Mouse (Mus musculus) midbrain, embryonic 11.5 days (tissue): Measurements from ENCODE around the gene Hist1h4m. TPM values are rescaled to one million over a fixed set of nuclear protein-coding genes. Genes with fewer than 3 reads are reported as not detected.
"Not testable (repeated sequence)": the region's sequence is repeated elsewhere in the genome, so short reads cannot be mapped to it uniquely, and the experiment has no call there.

Source experiments
- ATAC-seq: fragments of 200-750 bp; cut with Nextera tagmentation; 2 replicates; pipeline ENCODE4 v1.8.0; 2017; ENCODE audit warnings: moderate TSS enrichment, moderate library complexity; ENCODE audit not compliant: low FRiP score
- DNase-seq: peaks from one replicate; pipeline ENCODE4 v3.0.0; 2015; ENCODE audit warnings: low spot score; ENCODE audit errors: missing footprints
- H3K27ac ChIP-seq: fragments of 300-500 bp; sonication (generic); 2 replicates; pipeline ENCODE4 v1.5.1; 2014; ENCODE audit warnings: low read depth, low read length
- H3K27me3 ChIP-seq: fragments of 300-500 bp; sonication (generic); 2 replicates; pipeline ENCODE4 v1.6.1; 2014; ENCODE audit warnings: mild to moderate bottlenecking, low read length, moderate library complexity, mixed read lengths; ENCODE audit not compliant: control insufficient read depth, insufficient read depth
- H3K36me3 ChIP-seq: fragments of 300-500 bp; sonication (generic); 2 replicates; pipeline ENCODE4 v1.6.1; 2014; ENCODE audit warnings: mild to moderate bottlenecking, low read length, moderate library complexity, mixed read lengths; ENCODE audit not compliant: control insufficient read depth, insufficient read depth
- H3K4me1 ChIP-seq: fragments of 300-500 bp; sonication (generic); 2 replicates; pipeline ENCODE4 v1.6.1; 2014; ENCODE audit warnings: low read length; ENCODE audit not compliant: control insufficient read depth, insufficient read depth
- H3K4me2 ChIP-seq: fragments of 300-500 bp; sonication (generic); 2 replicates; pipeline ENCODE4 v1.6.1; 2014; ENCODE audit warnings: mild to moderate bottlenecking, moderate library complexity
- H3K4me3 ChIP-seq: fragments of 300-500 bp; sonication (generic); 2 replicates; pipeline ENCODE4 v1.5.1; 2014; ENCODE audit warnings: low read depth, low read length
- H3K9ac ChIP-seq: fragments of 300-500 bp; sonication (generic); 2 replicates; pipeline ENCODE4 v1.6.1; 2014; ENCODE audit warnings: low read length
- H3K9me3 ChIP-seq: fragments of 300-500 bp; sonication (generic); 2 replicates; pipeline ENCODE4 v1.6.1; 2016; ENCODE audit warnings: low read length; ENCODE audit not compliant: control insufficient read depth
- WGBS: fragments of 180-500 bp; shearing (Covaris S2); extraction: QIAGEN DNeasy Blood & Tissue Kit; methylation state at CpG from one replicate; pipeline ENCODE4 v1.1.7; 2014; 5-methylcytosine and 5-hydroxymethylcytosine counted together
- polyA plus RNA-seq: library from polyadenylated mRNA; unstranded; fragments of >200 nt; fragmentation: Nextera tagmentation; extraction: Ambion mirVana; gene quantifications from 2 replicates; pipeline ENCODE4 v1.2.1, GENCODE M21; 2014

The Hist1h4m gene
- polyA plus RNA-seq, 1 experiment from 2014 or later, result not detected

GRCm38 (mm10) chr13:21784311-21784710 lies 27.2 kb upstream of the Hist1h4m start:
- H3K36me3 ChIP-seq, result no peaks in the 10 kb centered on the region
- H3K27me3 ChIP-seq, result no peaks in the 10 kb centered on the region
- H3K9me3 ChIP-seq, result no peaks in the 10 kb centered on the region
- WGBS, result 23% methylated on average over 6 of the region's 6 CpGs
- ATAC-seq (no peak), DNase-seq (peak; percentile 86)
- peaks cover 39% of the 10 kb centered on the region for H3K4me1 ChIP-seq
- peak overlapping the region; percentile 68 for H3K9ac ChIP-seq
- peak overlapping the region; percentile 57 for H3K4me2 ChIP-seq
- H3K27ac ChIP-seq, result peak overlapping the region; percentile 87
- H3K4me3 ChIP-seq, result no peak overlapping the region

GRCm38 (mm10) chr13:21786189-21786898 lies 25.2 kb upstream of the Hist1h4m start:
- Histone ChIP-seq H3K36me3 (no peaks in the 10 kb centered on the region), H3K4me1 (peaks cover 34% of the 10 kb centered on the region), H3K27ac (peak overlapping the region; percentile 80), H3K4me2 (peak overlapping the region; percentile 48), H3K9ac (peak overlapping the region; percentile 64), H3K4me3 (peak overlapping the region; percentile 34), H3K27me3 (no peaks in the 10 kb centered on the region), H3K9me3 (no peaks in the 10 kb centered on the region)
- peak; percentile 93 for DNase-seq
- WGBS, result 6% methylated on average over 8 of the region's 8 CpGs
- no peak for ATAC-seq

DNA sequence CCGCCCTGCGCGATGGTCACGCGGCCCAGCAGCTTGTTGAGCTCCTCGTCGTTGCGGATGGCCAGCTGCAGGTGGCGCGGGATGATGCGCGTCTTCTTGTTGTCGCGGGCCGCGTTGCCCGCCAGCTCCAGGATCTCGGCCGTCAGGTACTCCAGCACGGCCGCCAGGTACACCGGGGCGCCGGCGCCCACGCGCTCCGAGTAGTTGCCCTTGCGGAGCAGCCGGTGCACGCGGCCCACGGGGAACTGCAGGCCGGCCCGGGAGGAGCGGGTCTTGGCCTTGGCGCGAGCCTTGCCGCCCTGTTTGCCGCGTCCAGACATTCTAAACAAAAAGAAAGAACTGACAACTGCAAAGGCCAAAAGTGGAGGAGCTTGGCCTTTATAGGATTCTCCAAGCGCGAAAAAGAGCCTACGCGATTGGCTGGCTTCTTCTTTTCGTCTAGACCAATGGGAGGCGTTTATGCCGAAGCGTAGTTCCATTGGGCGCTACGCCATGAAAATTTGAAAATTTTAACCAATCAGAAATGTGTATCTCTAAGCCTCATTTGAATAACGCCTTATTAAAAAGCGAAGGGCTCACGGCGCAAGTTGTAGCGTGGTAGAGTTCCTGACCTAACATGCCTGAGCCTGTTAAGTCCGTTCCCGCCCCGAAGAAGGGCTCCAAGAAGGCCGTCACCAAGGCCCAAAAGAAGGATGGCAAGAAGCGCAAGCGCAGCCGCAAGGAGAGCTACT lies 24.5 kb upstream of the Hist1h4m start, which contains the start of the genes Hist1h2an and Hist1h2bp:
Hist1h2an (minus strand) TSS at position 320 of the 731 bp plus-strand sequence.
Hist1h2bp (plus strand) TSS at position 563 of the 731 bp plus-strand sequence.
- H3K4me1 ChIP-seq, result peaks cover 34% of the 10 kb centered on the region

DNA sequence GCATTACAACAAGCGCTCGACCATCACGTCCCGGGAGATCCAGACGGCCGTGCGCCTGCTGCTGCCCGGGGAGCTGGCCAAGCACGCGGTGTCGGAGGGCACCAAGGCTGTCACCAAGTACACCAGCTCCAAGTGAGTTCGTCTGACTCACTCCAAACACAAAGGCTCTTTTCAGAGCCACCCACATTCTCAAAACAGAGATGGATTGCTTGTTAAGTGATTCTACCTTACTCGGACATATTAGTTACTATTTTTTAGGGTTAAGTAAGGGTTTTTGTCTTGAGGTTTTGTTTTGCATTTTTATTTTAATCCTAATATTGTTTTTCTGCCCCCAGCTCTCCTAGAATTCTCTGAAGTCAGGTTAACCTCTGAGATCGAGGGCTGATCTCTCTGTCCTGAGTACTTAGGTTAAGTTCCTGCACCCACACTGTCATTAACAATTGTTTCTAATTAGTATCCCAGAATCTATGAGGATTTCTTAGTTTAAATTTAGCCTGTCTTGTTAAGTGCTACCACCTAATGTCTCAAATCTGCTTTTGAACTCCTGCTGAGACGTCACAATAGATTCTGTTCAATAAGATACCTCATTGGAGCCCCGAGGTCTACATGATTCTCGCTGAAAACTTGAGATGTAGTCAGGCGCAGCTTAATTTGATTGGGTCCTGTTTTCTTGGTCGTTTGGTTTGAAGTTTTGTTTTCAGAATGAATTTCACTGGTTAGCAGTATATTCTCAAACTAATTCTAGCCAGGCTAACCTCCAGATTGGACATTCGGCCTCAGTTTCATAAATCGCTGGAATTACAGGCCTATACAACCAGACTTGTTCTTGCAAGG lies 23.6 kb upstream of the Hist1h4m start:
- Histone ChIP-seq H3K27ac (peak overlapping the region; percentile 87), H3K4me1 (peaks cover 29% of the 10 kb centered on the region)
- WGBS, result 11% methylated on average over 14 of the region's 21 CpGs

More for the DNA sequence above, 24.5 kb upstream of the Hist1h4m start, which contains the start of the genes Hist1h2an and Hist1h2bp:
- H3K27me3 ChIP-seq, H3K9me3 ChIP-seq, H3K36me3 ChIP-seq: not testable (repeated sequence)
- H3K4me3 ChIP-seq, result peak within 1 kb of the TSS; percentile 34
- peak; percentile 95 for ATAC-seq
- under 1% methylated on average over 33 of the region's 63 CpGs for WGBS
- peak within 1 kb of the TSS; percentile 87 for H3K27ac ChIP-seq
- peak within 1 kb of the TSS; percentile 48 for H3K4me2 ChIP-seq
- DNase-seq, result peak; percentile 99
- peak within 1 kb of the TSS; percentile 64 for H3K9ac ChIP-seq

GRCm38 (mm10) chr13:21789925-21790324 lies 21.6 kb upstream of the Hist1h4m start:
- no peak overlapping the region for H3K27ac ChIP-seq
- WGBS, result 61% methylated on average over 6 of the region's 6 CpGs
- peaks cover 20% of the 10 kb centered on the region for H3K4me1 ChIP-seq

More for the DNA sequence above, 23.6 kb upstream of the Hist1h4m start:
- Histone ChIP-seq H3K9me3 (no peaks in the 10 kb centered on the region), H3K27me3 (no peaks in the 10 kb centered on the region), H3K4me2 (peak overlapping the region; percentile 35), H3K4me3 (peak overlapping the region; percentile 18; the same call in 1 of the 2 replicates), H3K36me3 (no peaks in the 10 kb centered on the region), H3K9ac (peak overlapping the region; percentile 54)
- peak; percentile 93 for DNase-seq
- peak; percentile 25 for ATAC-seq

GRCm38 (mm10) chr13:21790601-21791283 lies 20.8 kb upstream of the Hist1h4m start:
- Histone ChIP-seq H3K4me1 (peaks cover 18% of the 10 kb centered on the region), H3K36me3 (no peaks in the 10 kb centered on the region), H3K4me2 (peak overlapping the region; percentile 34; the same call in 1 of the 2 replicates), H3K27me3 (no peaks in the 10 kb centered on the region), H3K27ac (no peak overlapping the region), H3K9me3 (no peaks in the 10 kb centered on the region), H3K9ac (peak overlapping the region; percentile 44), H3K4me3 (peak overlapping the region; percentile 4; the same call in 1 of the 2 replicates)
- peak; percentile 92 for DNase-seq
- ATAC-seq, result no peak
- WGBS, result 7% methylated on average over 18 of the region's 18 CpGs

More at GRCm38 (mm10) chr13:21789925-21790324, 21.6 kb upstream of the Hist1h4m start:
- Histone ChIP-seq H3K27me3 (no peaks in the 10 kb centered on the region), H3K4me3 (no peak overlapping the region), H3K36me3 (no peaks in the 10 kb centered on the region), H3K9ac (no peak overlapping the region), H3K9me3 (no peaks in the 10 kb centered on the region), H3K4me2 (no peak overlapping the region)
- DNase-seq (peak; percentile 88), ATAC-seq (no peak)

DNA sequence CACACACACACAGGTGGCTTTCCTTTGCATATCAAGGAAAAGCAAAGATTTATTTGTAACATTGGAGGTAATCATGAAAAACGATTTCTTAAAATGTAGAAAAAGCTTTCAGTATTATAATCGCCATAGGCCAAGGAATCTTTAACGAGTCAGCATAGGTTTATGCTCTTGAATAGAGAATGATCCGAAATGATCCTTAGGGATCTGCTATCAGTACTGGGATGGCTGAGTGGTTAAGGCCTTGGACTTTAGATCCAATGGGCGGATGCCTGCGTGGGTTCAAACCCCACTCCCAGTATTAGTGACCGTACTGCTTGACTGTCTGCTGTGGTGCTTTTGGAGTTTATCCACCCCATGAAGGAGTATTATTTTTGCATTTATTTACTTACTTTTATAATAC lies 16.0 kb upstream of the Hist1h4m start:
- Histone ChIP-seq H3K36me3 (no peaks in the 10 kb centered on the region), H3K27me3 (no peaks in the 10 kb centered on the region), H3K4me2 (no peak overlapping the region), H3K9ac (no peak overlapping the region), H3K27ac (no peak overlapping the region), H3K9me3 (no peaks in the 10 kb centered on the region), H3K4me1 (peaks cover 5% of the 10 kb centered on the region; the same call in 1 of the 2 replicates), H3K4me3 (no peak overlapping the region)
- ATAC-seq (no peak), DNase-seq (no peak)
- WGBS, result 92% methylated on average over 7 of the region's 7 CpGs

GRCm38 (mm10) chr13:21797163-21797562 lies 14.4 kb upstream of the Hist1h4m start:
- not testable (repeated sequence) for H3K4me3 ChIP-seq, H3K9ac ChIP-seq, H3K4me2 ChIP-seq, H3K27me3 ChIP-seq, H3K36me3 ChIP-seq, H3K9me3 ChIP-seq, DNase-seq, H3K4me1 ChIP-seq, ATAC-seq, H3K27ac ChIP-seq
